Mouse (Mus musculus) c-Kit-negative CD71-positive TER-119-positive erythroid progenitor cells, embryonic 14.5 days (primary cell): ENCODE results near the gene Tmem107.

ENCODE experiments used
- DNase-seq: peaks from one replicate; pipeline ENCODE4 v3.0.0-alpha.2; 2013; ENCODE audit warnings: low read depth, low spot score

The Tmem107 gene

DNA sequence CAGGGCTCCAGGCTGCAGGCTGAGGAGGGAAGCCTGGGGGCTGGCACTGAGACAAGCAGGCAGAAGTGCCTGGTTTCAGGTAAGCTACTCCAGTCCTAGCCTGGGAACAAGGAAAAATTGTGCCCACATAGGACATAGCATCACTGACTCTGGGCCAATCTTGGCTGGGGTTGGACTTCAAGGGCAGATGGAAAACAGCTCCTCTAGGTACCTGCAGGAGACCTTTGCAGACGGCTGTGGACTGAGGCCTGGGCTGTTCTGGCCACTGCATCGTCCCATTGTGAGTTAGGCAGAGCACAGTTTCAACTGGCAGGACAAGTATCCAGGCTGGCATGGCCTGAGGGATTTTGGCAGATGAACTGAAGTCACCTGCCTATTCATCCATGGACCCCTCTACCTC lies 35.2 kb downstream of the Tmem107 start:
- no peak for DNase-seq

DNA sequence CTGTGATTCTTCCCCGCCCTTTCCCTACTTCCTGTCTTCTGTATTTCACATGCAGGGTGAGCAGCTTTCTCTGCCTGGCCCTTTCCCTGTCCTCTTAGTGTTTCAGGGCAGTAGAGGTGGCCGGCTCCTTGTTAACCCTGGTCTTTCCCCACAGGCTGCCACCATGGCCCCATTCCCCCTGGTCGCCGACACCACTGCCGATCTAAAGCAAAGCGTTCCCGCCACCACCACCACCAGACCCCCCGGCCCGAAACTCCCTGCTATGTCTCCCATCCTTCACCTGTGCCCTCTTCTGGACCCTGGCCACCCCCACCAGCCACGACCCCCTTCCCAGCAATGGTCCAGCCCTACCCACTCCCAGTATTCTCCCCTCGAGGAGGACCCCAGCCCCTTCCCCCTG lies 35.7 kb downstream of the Tmem107 start:
- no peak for DNase-seq

DNA sequence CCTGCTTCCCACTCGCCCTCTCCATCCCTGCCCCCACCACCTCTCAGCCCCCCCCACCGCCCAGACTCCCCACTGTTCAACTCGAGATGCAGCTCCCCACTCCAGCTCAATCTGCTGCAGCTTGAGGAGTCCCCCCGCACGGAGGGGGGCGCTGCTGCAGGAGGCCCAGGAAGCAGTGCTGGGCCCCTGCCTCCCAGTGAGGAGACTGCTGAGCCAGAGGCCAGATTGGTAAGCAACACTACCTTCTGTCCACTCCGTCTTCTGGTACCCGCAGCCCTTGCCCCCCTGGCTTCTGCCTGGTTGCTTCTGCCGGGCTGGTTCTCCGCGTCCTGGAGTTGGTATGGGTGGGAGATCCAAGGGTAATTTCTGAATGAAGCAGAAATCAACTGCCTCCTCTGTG lies 36.2 kb downstream of the Tmem107 start:
- DNase-seq: no peak

DNA sequence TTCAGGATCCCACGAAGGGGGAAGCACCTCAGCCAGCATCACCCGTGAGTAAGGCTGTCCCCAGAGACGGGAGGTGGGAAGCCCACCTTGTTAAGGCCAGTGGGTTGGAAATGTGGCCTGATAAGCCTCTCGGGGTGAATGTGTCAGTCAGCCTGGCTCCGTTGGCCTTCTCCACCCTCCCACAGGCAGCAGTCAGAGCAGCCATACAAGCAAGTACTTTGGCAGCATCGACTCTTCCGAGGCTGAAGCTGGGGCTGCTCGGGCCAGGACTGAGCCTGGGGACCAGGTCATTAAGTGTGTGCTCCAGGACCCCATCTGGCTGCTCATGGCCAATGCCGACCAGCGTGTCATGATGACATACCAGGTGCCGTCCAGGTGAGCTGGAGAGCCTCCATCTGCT lies 37.1 kb downstream of the Tmem107 start:
- DNase-seq: no peak

DNA sequence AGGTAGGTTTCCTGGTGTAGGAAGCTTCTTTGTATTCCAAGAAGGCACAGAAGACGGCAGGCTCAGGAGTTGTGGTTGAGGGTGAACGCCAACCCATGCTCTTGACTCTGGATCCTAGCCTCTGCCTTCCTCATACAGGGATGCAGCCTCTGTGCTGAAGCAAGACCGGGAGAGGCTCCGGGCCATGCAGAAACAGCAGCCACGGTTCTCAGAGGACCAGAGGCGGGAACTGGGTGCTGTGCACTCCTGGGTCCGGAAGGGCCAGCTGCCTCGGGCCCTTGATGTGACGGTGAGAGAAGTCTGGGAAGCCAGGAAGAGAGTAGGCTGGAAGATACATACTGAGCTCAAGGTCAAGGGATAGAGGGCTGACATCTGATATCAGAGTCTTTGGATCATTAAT lies 37.6 kb downstream of the Tmem107 start:
- DNase-seq: no peak

DNA sequence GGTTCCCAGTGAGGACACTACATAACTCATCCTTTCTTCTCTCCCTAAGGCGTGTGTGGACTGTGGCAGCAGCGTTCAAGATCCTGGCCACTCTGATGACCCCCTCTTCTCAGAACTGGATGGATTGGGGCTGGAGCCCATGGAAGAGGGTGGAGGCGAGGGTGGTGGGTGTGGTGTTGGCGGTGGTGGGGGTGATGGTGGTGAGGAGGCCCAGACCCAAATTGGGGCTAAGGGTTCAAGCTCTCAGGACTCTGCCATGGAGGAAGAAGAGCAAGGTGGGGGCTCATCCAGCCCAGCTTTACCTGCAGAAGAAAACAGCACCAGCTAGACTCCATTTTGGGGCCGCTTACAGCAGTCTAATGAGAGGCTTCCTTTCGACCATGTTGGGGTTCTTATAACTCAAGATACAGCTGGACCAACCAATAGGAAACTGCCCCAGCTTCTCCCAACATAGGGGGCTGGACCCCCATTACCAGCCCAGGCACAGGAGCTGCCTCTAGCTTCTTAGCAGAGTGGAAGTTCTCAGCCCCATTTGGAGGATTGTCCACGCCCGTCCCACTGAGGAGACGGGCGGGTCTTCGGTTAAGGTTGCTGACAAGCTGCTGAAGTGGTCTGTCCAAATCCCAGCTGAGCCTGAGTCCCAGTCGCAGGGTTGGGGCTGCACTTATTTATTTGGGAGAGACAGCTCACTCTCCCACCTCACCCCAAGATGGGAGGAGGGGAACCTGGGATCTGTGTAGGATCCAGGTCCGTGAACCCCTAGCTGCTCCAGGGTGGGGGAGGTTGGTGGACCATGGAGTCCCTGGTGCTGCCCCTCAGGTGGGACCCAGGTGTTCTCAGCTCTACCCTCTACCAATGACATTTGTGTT lies 38.7 kb downstream of the Tmem107 start:
- no peak for DNase-seq

DNA sequence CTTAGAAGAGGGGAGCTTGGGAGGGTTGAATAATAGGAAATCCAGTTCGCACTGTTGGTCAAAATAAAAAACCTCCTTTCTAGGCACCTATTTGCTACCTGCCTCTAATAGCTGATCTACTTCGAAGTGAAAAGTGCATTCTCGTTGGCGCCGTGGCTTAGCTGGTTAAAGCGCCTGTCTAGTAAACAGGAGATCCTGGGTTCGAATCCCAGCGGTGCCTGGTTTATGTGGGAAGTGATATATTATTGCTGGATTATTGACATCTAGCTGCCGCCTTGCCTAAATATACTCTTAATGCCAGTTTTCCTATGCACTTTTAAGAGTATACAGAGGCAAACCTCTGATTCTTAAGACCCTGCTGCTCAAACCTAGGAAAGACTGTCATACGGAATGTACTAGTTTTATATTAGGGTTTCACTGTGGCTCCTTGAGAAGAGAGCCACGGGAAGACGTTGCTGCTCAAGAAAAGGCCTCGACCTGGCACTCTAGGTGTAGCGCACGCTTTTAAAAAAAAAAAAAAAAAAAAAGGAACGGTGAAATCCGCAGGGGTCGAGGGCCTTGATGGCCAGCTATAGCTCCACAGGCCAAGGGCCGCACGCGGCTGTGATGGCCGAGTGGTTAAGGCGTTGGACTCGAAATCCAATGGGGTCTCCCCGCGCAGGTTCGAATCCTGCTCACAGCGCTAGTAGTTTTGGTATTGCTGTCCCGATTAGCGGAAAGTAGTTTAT lies 39.9 kb downstream of the Tmem107 start:
- peak; percentile 69 for DNase-seq

DNA sequence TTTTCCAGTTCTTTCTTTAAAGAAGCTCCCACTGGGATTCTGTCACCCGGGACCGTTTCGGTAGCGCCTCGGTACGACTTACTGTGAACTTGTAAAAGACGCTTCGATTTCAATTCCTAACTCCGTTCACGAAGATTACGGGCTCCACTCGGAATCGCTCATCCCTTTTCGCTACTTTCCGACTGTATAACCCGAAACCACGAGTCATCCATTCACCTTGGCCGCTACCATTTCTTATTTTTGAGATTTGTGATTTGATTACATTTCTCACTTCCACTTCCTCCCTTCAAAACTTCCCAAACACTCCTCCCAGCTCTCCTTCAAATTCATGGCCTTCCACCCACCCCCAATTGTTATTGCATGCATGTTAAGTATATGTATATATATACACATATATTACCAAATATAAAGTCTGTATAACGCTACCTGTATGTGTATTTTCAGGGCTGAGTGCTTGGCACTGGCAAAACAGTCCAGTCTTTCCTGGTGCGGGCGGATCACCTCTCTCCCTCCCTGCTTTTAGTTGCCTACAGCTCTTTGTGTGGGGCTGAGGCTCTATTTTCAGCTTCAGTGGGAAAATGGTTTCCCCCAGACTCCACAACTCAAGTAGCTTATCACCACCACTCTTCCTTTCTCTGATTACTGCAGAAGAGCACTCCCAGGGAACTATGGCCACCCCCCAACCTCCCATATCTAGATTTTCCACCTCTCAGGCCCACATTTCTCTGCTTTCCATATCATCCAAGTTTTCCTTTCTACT lies 40.6 kb downstream of the Tmem107 start:
- no peak for DNase-seq

DNA sequence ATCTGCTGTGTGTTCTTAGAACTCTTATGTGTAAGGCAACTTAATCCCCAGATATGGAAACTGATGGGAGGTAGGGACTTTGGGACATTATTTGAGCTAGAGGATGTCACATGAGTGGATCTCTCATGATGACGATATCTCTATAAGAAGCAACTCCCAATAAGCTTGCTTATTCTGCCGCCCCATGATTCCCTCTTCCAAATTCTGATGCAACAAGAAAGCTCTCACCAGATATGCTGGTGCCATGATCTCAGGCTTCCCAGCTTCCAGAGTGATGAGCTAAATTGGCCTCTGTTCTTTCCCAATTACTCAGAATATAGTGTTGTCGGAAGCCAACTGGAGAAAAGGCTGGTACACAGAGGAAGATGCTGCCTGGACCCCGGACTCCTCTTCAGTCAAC lies 41.3 kb downstream of the Tmem107 start:
- no peak for DNase-seq

DNA sequence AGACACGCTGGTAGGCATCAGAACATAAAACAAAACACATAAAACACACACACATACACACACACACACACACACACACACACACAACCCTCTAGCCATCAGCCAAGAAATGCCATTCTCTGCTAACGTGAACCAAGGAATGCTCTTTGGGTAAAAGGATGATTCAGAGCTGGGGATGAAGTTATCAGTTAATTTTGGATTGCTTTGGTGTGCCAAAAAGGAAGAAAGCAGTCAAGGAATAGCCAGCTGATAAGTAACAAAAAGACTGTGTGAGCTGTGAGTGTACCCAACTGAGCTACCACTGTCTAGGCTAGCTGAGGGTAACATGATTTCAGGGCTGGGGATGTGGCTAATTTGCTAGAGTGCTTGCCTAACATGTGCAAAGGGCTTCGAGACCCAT lies 43.4 kb downstream of the Tmem107 start:
- no peak for DNase-seq

DNA sequence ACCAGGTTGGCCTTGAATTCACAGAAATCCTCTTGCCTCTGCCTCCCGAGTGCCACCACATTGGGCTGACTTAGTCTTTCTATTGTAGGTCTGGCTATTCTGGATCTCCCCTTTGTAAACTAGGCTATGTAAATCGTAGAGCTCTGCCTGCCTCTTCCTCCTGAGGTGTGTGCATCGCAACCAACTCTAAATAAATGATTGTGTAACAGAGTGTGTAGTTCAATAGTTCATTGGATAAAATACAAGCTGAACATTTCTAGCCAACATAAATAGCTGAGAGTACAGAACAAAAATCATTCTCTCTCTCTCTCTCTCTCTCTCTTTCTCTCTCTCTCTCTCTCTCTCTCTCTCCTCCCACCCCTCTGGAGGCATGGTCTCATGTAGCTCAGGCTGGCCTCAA lies 44.0 kb downstream of the Tmem107 start:
- DNase-seq: no peak

DNA sequence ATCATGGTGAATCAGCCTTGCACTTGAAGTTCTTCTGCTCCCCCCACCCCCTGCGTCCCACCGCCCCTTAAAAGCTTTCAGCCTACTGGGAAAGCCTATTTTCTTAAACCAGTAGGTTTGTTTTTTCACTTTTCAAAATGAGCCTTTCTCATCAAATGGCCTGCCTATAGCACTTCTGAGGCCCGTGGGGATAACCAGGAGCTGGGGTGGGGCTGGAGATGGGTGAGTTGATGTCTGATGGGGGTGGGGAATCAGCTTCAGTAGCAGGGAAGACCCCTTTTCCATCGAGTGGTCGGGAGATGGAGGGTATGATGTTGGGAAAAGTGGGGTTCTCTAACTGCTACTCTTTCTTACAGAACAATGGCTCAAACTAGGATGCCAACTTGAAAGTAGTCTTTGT lies 46.2 kb downstream of the Tmem107 start:
- no peak for DNase-seq

DNA sequence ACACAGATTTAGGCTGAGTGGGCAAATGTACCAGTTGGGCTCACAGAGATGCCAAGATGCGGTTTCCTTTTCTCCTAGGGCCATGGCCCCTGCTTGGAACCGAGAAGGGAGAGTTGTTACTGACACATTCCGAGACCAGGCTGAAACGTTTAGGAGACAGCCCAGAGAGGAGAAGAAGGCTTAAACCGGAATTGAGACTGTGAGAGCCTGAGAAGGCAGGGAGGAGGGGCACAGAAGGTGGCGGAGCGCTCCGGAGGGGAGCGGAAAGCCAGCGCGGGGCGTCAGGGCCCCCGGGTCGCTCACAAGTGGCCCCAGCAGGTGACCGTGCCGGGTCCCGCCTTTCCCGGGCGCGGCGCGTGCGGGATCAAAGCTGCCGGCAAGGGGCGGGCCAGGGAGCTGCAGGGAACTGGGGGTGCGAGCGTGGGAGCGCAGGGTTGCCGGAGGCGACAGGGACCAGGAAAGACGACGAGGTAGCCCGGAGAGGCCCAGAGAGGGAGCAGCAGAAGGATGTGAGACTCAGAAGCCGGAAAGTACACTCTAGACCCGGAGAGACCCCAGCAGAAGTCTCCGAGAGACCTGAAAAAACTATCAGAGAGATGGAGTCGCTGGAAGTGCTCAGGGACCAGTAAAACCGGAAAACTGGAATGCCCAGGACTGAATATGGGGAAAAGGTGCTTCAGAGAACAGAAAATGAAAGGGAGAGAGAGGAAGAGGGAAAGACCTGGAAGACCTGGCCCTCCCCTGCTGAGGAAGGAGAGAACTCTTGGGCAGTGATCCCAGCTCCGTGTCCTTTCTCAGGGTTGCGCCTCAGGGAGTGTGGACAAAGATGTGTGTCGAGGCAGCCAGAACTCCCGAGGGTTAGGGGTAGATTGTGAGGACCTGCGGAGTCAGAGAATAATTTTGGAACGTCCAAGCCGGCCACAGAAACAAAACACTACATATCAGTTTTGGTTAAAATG lies 47.4 kb downstream of the Tmem107 start:
- no peak for DNase-seq

DNA sequence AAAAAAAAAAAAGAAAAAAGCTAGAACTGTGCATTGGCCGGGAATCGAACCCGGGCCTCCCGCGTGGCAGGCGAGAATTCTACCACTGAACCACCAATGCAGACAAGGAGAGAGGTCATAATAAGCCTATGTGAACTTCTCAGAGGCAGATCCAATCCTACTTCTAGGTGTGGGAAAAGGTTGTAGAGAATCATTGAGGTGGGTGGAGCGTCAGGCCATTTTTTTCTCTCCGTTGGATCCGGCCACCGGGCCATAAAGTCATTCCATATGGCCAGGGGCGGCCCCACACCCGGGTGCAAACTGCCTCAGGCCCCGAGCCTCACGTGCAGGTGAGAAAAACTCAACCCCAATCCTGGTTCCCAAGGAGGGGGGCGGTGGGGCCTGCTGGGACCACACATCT lies 48.2 kb downstream of the Tmem107 start:
- DNase-seq: no peak

DNA sequence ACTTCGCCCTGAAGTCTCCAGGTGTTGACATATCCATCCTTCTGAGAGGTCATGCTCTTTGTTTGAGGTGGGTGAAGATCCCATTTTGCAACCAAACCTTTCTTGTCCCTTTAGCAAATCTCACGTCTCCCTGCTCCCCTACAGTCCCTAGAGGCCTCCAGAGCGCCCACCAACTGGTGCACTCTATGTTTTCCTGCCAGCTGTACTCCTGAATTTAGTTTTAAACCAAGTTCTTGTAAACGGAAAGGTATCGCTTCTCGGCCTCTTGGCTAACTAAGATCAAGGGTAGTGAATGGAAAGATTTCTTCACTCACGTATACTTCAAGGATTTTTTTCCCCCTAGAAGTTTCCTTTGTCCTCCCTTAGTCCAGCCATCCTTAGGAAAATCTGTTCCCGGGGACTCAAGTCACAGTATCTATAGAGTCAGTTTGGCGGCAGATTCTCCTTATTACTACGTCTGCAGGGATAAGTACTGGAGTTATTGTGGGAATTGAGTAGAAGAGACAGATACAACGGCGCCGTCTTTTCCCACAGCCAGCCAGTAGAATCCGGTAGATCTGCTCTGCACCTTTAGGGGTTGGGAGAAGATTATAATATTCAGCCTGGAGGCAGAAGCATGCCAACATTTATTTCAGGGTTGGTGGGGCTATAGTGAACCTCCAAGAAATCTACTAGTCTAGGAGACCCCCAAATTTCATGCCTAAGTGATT lies 49.0 kb downstream of the Tmem107 start:
- DNase-seq: no peak

DNA sequence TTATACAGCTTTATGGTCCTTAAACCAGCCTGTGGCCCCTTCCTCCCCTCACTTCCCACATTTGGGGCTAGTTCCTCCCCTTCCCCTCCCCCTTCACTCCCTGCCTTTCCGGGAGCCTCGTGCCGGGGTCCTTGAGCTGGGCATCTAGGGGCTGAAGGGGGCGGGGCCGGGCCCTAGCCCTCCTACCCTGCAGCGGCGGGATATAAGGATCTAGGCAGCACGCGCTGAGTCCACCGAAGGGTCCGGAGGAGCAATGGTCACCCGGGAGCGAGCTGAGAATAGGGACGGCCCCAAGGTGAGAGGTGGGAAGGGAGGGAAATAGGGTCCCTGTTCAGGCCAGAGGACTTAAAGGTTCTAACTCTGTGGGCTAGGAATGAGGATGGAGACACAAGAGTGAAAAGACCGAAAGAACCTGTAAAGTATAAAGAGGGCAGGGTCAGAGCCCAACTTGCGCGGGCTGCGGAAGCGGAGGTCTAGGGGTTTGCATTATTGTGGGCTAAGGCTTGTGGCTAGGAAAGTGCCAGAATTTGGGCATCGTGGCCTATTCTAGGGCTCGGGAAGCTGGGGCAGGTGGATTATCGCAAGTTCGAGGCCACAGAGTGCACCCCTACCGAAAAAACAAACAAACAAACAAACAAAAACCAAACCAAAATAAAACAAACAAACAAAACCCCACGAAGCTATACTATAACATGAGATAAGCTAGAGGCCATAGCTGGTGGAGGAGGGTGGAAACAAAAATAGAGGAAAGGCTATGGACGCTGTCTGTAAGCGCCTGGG lies 49.8 kb downstream of the Tmem107 start, which contains the start of gene Hes7:
Gene Hes7 (plus strand): TSS at position 184 of the 780 bp plus-strand sequence.
- DNase-seq: no peak

DNA sequence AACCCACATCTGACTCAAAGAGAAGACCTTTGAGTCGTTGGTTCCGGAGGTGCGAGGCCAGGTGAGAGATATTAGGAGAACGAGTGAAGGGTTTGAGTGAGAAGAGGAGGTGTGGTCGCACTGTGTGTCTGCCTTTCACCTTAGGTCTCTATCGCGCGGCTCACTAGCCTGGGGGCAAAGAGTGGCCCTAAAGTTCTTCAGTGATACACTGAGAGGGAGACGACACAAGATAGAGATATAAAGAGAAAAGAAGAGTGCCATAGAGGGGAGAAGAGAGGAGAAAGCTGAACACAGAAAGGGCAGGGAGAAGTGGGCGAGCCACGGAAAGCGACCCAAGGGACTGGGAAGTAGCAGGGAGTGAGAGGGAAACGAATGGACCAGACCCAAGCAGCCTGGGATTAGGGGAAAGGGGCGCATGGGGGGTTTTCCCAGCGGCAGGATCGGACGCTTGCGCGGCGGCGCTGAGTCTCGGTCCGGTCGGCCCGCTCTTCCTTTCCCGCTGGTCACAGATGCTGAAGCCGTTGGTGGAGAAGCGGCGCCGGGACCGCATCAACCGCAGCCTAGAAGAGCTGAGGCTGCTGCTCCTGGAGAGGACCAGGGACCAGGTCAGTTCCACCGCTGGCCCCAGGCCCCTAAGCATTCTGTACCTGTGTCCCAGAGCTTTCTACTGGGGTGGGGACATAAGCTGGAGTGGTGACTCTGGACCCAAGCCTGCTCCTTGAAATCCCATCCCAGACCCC lies 50.6 kb downstream of the Tmem107 start:
- no peak for DNase-seq

DNA sequence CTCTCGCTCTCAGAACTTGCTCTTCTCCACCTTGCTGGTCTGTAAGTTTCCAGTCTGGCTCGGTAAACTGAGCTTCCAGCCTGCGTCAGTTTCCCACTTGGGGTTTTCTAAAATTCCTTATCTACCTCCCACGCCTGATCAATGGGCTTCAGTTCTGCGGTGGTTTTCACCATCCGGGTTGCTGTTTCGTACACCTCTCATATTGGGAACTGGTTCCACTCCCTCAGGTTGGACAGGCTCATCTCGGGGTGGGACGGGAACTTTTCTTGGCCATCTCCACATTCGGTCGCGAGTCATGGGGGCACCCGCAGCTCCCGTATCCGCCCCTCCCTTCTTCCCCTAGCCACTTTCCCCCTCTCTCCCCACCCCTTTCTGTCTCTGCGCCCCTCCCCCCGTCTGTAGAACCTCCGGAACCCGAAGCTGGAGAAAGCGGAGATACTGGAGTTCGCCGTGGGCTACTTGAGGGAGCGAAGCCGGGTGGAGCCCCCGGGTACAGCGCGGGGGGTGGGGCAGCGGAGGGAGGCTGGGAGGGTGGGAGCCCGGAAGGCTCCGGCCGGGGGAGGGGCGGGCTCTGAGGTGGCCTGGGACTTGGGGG lies 51.2 kb downstream of the Tmem107 start:
- no peak for DNase-seq
